Mouse (Mus musculus): Measurements from ENCODE around the gene Ppp1r1c.
"Not testable (repeated sequence)": the region's sequence is repeated elsewhere in the genome, so short reads cannot be mapped to it uniquely, and the experiment has no call there.

The Ppp1r1c gene

GRCm38 (mm10) chr2:79741966-79742365 is 34.4 kb downstream of the Ppp1r1c start:
- no peak for DNase-seq (ENCODE audit: low spot score in 2 of 2)

- no peak for DNase-seq (ENCODE audit: low spot score in 2 of 2)
These were observed 36.6 kb downstream of the Ppp1r1c start for GRCm38 (mm10) chr2:79744164-79744563.

- DNase-seq (ENCODE audit: low spot score in 2 of 2): no peak
These were observed 44.1 kb downstream of the Ppp1r1c start for GRCm38 (mm10) chr2:79751685-79752084.

- no peak for DNase-seq (ENCODE audit: low spot score in 2 of 2)
These were observed 52.4 kb downstream of the Ppp1r1c start for GRCm38 (mm10) chr2:79760018-79760417.

- no peak for DNase-seq (ENCODE audit: low spot score in 2 of 2)
These were observed 55.3 kb downstream of the Ppp1r1c start for GRCm38 (mm10) chr2:79762723-79763388.

- no peak for DNase-seq (ENCODE audit: low spot score in 2 of 2)
These were observed 57.5 kb downstream of the Ppp1r1c start for GRCm38 (mm10) chr2:79765032-79765431.

- no peak for DNase-seq (ENCODE audit: low spot score in 2 of 2)
These were observed 58.1 kb downstream of the Ppp1r1c start for GRCm38 (mm10) chr2:79765723-79766122.

- no peak for DNase-seq (ENCODE audit: low spot score in 2 of 2)
These were observed 61.0 kb downstream of the Ppp1r1c start for GRCm38 (mm10) chr2:79768625-79769024.

GRCm38 (mm10) chr2:79770307-79770706 is 62.7 kb downstream of the Ppp1r1c start:
- DNase-seq (ENCODE audit: low spot score in 2 of 2): no peak

- DNase-seq (ENCODE audit: low spot score in 2 of 2): peak; percentile 42 to 82
These were observed 66.8 kb downstream of the Ppp1r1c start for GRCm38 (mm10) chr2:79774372-79774771.

GRCm38 (mm10) chr2:79777801-79778200 is 70.2 kb downstream of the Ppp1r1c start:
- DNase-seq (ENCODE audit: low spot score in 2 of 2): no peak

GRCm38 (mm10) chr2:79780772-79781171 is 73.2 kb downstream of the Ppp1r1c start:
- DNase-seq (ENCODE audit: low spot score in 2 of 2): no peak

GRCm38 (mm10) chr2:79785541-79786134 is 78.1 kb downstream of the Ppp1r1c start:
- DNase-seq (ENCODE audit: low spot score in 2 of 2): no peak

- DNase-seq (ENCODE audit: low spot score in 2 of 2): no peak
These were observed 78.9 kb downstream of the Ppp1r1c start for GRCm38 (mm10) chr2:79786467-79786866.

- no peak for DNase-seq (ENCODE audit: low spot score in 2 of 2)
These were observed 85.6 kb downstream of the Ppp1r1c start for GRCm38 (mm10) chr2:79793186-79793585.

- no peak for DNase-seq (ENCODE audit: low spot score in 2 of 2)
These were observed 89.9 kb downstream of the Ppp1r1c start for GRCm38 (mm10) chr2:79797444-79797843.

GRCm38 (mm10) chr2:79798627-79799026 is 91.0 kb downstream of the Ppp1r1c start:
- no peak for DNase-seq (ENCODE audit: low spot score in 2 of 2)

GRCm38 (mm10) chr2:79815708-79816484 is 108.3 kb downstream of the Ppp1r1c start:
- DNase-seq (ENCODE audit: low spot score in 2 of 2): no peak

GRCm38 (mm10) chr2:79819543-79819942 is 112.0 kb downstream of the Ppp1r1c start:
- no peak for DNase-seq (ENCODE audit: low spot score in 2 of 2)

- DNase-seq (ENCODE audit: low spot score in 2 of 2): no peak
These were observed 118.3 kb downstream of the Ppp1r1c start for GRCm38 (mm10) chr2:79825853-79826252.

- DNase-seq (ENCODE audit: low spot score in 2 of 2): no peak
These were observed 131.5 kb downstream of the Ppp1r1c start for GRCm38 (mm10) chr2:79839090-79839489.

- DNase-seq (ENCODE audit: low spot score in 2 of 2): no peak
These were observed 131.9 kb downstream of the Ppp1r1c start for GRCm38 (mm10) chr2:79839513-79839912.

GRCm38 (mm10) chr2:79847396-79847795 is 139.8 kb downstream of the Ppp1r1c start:
- not testable (repeated sequence) for DNase-seq (ENCODE audit: low spot score in 2 of 2)

All from spleen, postnatal 10 days (tissue).